Mouse (Mus musculus) neutrophil, adult 5-6 weeks (primary cell): ENCODE measurements around the gene Lrrc55. TPM values are rescaled to one million over a fixed set of nuclear protein-coding genes. Genes with fewer than 3 reads are reported as not detected.

Experiments used
- ATAC-seq: fragments of 151-379, 151-347 bp; 2 replicates; pipeline ENCODE4 v1.8.0; 2017; ENCODE audit warnings: mild to moderate bottlenecking, moderate TSS enrichment; ENCODE audit not compliant: insufficient number of reproducible peaks, poor library complexity, low FRiP score, severe bottlenecking; ENCODE audit errors: extremely low read depth
- total RNA-seq: library from RNA; stranded (forward); fragments of 200-1000 nt; gene quantifications from 2 replicates; pipeline ENCODE4 v1.2.3, GENCODE M21; 2017

The Lrrc55 gene
- total RNA-seq, 1 experiment from 2014 or later = not detected

- no peak for ATAC-seq
Observed at GRCm38 (mm10) chr2:85173545-85173944, 23.5 kb downstream of the Lrrc55 start.

GRCm38 (mm10) chr2:85172763-85173103 lies 24.3 kb downstream of the Lrrc55 start:
- no peak for ATAC-seq

- ATAC-seq = no peak
Observed at GRCm38 (mm10) chr2:85172071-85172762, 24.8 kb downstream of the Lrrc55 start.

GRCm38 (mm10) chr2:85168327-85168726 lies 28.7 kb downstream of the Lrrc55 start:
- no peak for ATAC-seq

GRCm38 (mm10) chr2:85167624-85168023 lies 29.4 kb downstream of the Lrrc55 start:
- ATAC-seq = no peak

GRCm38 (mm10) chr2:85163311-85164047 lies 33.5 kb downstream of the Lrrc55 start:
- no peak for ATAC-seq

GRCm38 (mm10) chr2:85161638-85162093 lies 35.3 kb downstream of the Lrrc55 start:
- ATAC-seq = no peak

GRCm38 (mm10) chr2:85160901-85161637 lies 35.9 kb downstream of the Lrrc55 start:
- no peak for ATAC-seq

- ATAC-seq = no peak
Observed at GRCm38 (mm10) chr2:85157382-85157781, 39.6 kb downstream of the Lrrc55 start.

GRCm38 (mm10) chr2:85156136-85156535 lies 40.9 kb downstream of the Lrrc55 start:
- no peak for ATAC-seq

- ATAC-seq = no peak
Observed at GRCm38 (mm10) chr2:85155334-85155733, 41.7 kb downstream of the Lrrc55 start.

- no peak for ATAC-seq
Observed at GRCm38 (mm10) chr2:85151233-85151632, 45.8 kb downstream of the Lrrc55 start.

- ATAC-seq = no peak
Observed at GRCm38 (mm10) chr2:85150373-85150772, 46.6 kb downstream of the Lrrc55 start.

GRCm38 (mm10) chr2:85147481-85147880 lies 49.5 kb downstream of the Lrrc55 start:
- ATAC-seq = no peak

GRCm38 (mm10) chr2:85145346-85145745 lies 51.7 kb downstream of the Lrrc55 start:
- ATAC-seq = no peak

GRCm38 (mm10) chr2:85144908-85145307 lies 52.1 kb downstream of the Lrrc55 start:
- ATAC-seq = no peak

- no peak for ATAC-seq
Observed at GRCm38 (mm10) chr2:85140833-85141232, 56.2 kb downstream of the Lrrc55 start.

GRCm38 (mm10) chr2:85139846-85140245 lies 57.2 kb downstream of the Lrrc55 start:
- no peak for ATAC-seq

GRCm38 (mm10) chr2:85139393-85139792 lies 57.6 kb downstream of the Lrrc55 start:
- no peak for ATAC-seq

GRCm38 (mm10) chr2:85138143-85138542 lies 58.9 kb downstream of the Lrrc55 start:
- no peak for ATAC-seq
